Mouse (Mus musculus) kidney, embryonic 14.5 days (tissue): ENCODE results near the gene Pank1. TPM values are rescaled to one million over a fixed set of nuclear protein-coding genes. Genes with fewer than 3 reads are reported as not detected.

Experiments
- ATAC-seq: fragments of 200-750 bp; cut with Nextera tagmentation; 2 replicates; pipeline ENCODE4 v1.8.0; 2017; ENCODE audit warnings: moderate number of reproducible peaks, mild to moderate bottlenecking, moderate TSS enrichment, moderate library complexity; ENCODE audit not compliant: low FRiP score, low TSS enrichment
- H3K27ac ChIP-seq: fragments of 300-500 bp; sonication (generic); 2 replicates; pipeline ENCODE4 v1.5.1; 2014; ENCODE audit warnings: low read depth, mild to moderate bottlenecking, low read length, moderate library complexity, mixed read lengths
- H3K27me3 ChIP-seq: fragments of 300-500 bp; sonication (generic); 2 replicates; pipeline ENCODE4 v1.6.1; 2014; ENCODE audit warnings: mild to moderate bottlenecking, low read length; ENCODE audit not compliant: control insufficient read depth, insufficient read depth
- H3K36me3 ChIP-seq: fragments of 300-500 bp; sonication (generic); 2 replicates; pipeline ENCODE4 v1.6.1; 2014; ENCODE audit warnings: low read length, mixed read lengths; ENCODE audit not compliant: control insufficient read depth, insufficient read depth
- H3K4me1 ChIP-seq: fragments of 300-500 bp; sonication (generic); 2 replicates; pipeline ENCODE4 v1.6.1; 2014; ENCODE audit warnings: low read length, mixed read lengths; ENCODE audit not compliant: control insufficient read depth, insufficient read depth
- H3K4me2 ChIP-seq: fragments of 300-500 bp; sonication (generic); replicated peaks from 2 replicates; pipeline ENCODE4 v1.6.1; 2014; ENCODE audit warnings: low read depth, mild to moderate bottlenecking, low read length
- H3K4me3 ChIP-seq: fragments of 300-500 bp; sonication (generic); 2 replicates; pipeline ENCODE4 v1.5.1; 2014; ENCODE audit warnings: mild to moderate bottlenecking, low read length
- H3K9ac ChIP-seq: fragments of 300-500 bp; sonication (generic); 2 replicates; pipeline ENCODE4 v1.6.1; 2014; ENCODE audit warnings: low read depth, mild to moderate bottlenecking, low read length, moderate library complexity
- H3K9me3 ChIP-seq: fragments of 300-500 bp; sonication (generic); 2 replicates; pipeline ENCODE4 v1.6.1; 2016; ENCODE audit warnings: low read length; ENCODE audit not compliant: control insufficient read depth
- WGBS: fragments of 180-500 bp; shearing (Covaris S2); extraction: QIAGEN DNeasy Blood & Tissue Kit; methylation state at CpG from one replicate; pipeline ENCODE4 v1.1.7; 2014; 5-methylcytosine and 5-hydroxymethylcytosine counted together
- polyA plus RNA-seq: library from polyadenylated mRNA; unstranded; fragments of >200 nt; fragmentation: Nextera tagmentation; extraction: Ambion mirVana; gene quantifications from 2 replicates; pipeline ENCODE4 v1.2.1, GENCODE M21; 2014

The Pank1 gene
- polyA plus RNA-seq, 1 experiment from 2014 or later, result 10.7 TPM

- no peak overlapping the region for H3K27ac ChIP-seq
- no peaks in the 10 kb centered on the region for H3K27me3 ChIP-seq
- H3K4me2 ChIP-seq, result no peak overlapping the region
- peaks cover 2% of the 10 kb centered on the region for H3K4me1 ChIP-seq
- no peaks in the 10 kb centered on the region for H3K9me3 ChIP-seq
- H3K9ac ChIP-seq, result no peak overlapping the region
- H3K4me3 ChIP-seq, result no peak overlapping the region
- WGBS, result 87% methylated on average over 6 of the region's 6 CpGs
- no peaks in the 10 kb centered on the region for H3K36me3 ChIP-seq
- ATAC-seq, result no peak
These were observed 15.5 kb downstream of the Pank1 start for GRCm38 (mm10) chr19:34863737-34864136.

GRCm38 (mm10) chr19:34856021-34856651 is 23.1 kb downstream of the Pank1 start:
- Histone ChIP-seq H3K4me2 (no peak overlapping the region), H3K9me3 (no peaks in the 10 kb centered on the region), H3K27me3 (no peaks in the 10 kb centered on the region), H3K9ac (no peak overlapping the region), H3K4me1 (peaks cover 5% of the 10 kb centered on the region), H3K36me3 (no peaks in the 10 kb centered on the region), H3K4me3 (no peak overlapping the region), H3K27ac (no peak overlapping the region)
- no peak for ATAC-seq
- WGBS, result 45% methylated on average over 12 of the region's 12 CpGs

- H3K36me3 ChIP-seq, result no peaks in the 10 kb centered on the region
- 88% methylated on average over 3 of the region's 3 CpGs for WGBS
- H3K4me2 ChIP-seq, result no peak overlapping the region
- no peak overlapping the region for H3K27ac ChIP-seq
- no peak for ATAC-seq
- H3K9me3 ChIP-seq, result no peaks in the 10 kb centered on the region
- no peak overlapping the region for H3K4me3 ChIP-seq
- H3K9ac ChIP-seq, result no peak overlapping the region
- H3K27me3 ChIP-seq, result no peaks in the 10 kb centered on the region
- no peaks in the 10 kb centered on the region; the same call in 1 of the 2 replicates for H3K4me1 ChIP-seq
These were observed 28.1 kb downstream of the Pank1 start for GRCm38 (mm10) chr19:34851161-34851560.

GRCm38 (mm10) chr19:34849426-34849825 is 29.8 kb downstream of the Pank1 start:
- Histone ChIP-seq H3K27me3 (no peaks in the 10 kb centered on the region), H3K4me1 (no peaks in the 10 kb centered on the region), H3K9me3 (no peaks in the 10 kb centered on the region), H3K27ac (no peak overlapping the region), H3K9ac (no peak overlapping the region), H3K4me3 (no peak overlapping the region), H3K36me3 (no peaks in the 10 kb centered on the region), H3K4me2 (no peak overlapping the region)
- ATAC-seq, result no peak
- 94% methylated on average over 7 of the region's 7 CpGs for WGBS

- WGBS, result 89% methylated on average over 9 of the region's 9 CpGs
- Histone ChIP-seq H3K27me3 (no peaks in the 10 kb centered on the region), H3K36me3 (no peaks in the 10 kb centered on the region), H3K9ac (no peak overlapping the region), H3K4me1 (no peaks in the 10 kb centered on the region), H3K4me3 (no peak overlapping the region), H3K27ac (no peak overlapping the region), H3K4me2 (no peak overlapping the region), H3K9me3 (no peaks in the 10 kb centered on the region)
- ATAC-seq, result no peak
These were observed 31.1 kb downstream of the Pank1 start for GRCm38 (mm10) chr19:34848164-34848563.

- no peak for ATAC-seq
- no peak overlapping the region for H3K4me2 ChIP-seq
- H3K4me3 ChIP-seq, result no peak overlapping the region
- H3K27ac ChIP-seq, result no peak overlapping the region
- no peaks in the 10 kb centered on the region for H3K4me1 ChIP-seq
- H3K9me3 ChIP-seq, result no peaks in the 10 kb centered on the region
- H3K9ac ChIP-seq, result no peak overlapping the region
- WGBS, result 89% methylated on average over 3 of the region's 3 CpGs
- H3K27me3 ChIP-seq, result no peaks in the 10 kb centered on the region
- H3K36me3 ChIP-seq, result no peaks in the 10 kb centered on the region
These were observed 32.2 kb downstream of the Pank1 start for GRCm38 (mm10) chr19:34847103-34847502.

GRCm38 (mm10) chr19:34846508-34847038 is 32.7 kb downstream of the Pank1 start:
- WGBS, result 70% methylated on average over 11 of the region's 12 CpGs
- no peak for ATAC-seq

GRCm38 (mm10) chr19:34846005-34846404 is 33.2 kb downstream of the Pank1 start:
- no peak overlapping the region for H3K4me3 ChIP-seq

More at GRCm38 (mm10) chr19:34846508-34847038, 32.7 kb downstream of the Pank1 start:
- Histone ChIP-seq H3K27ac (no peak overlapping the region), H3K4me3 (no peak overlapping the region), H3K4me1 (0 out of 2 replicates have a peak, but pooled peaks cover 4% of the 10 kb centered on the region), H3K36me3 (no peaks in the 10 kb centered on the region), H3K4me2 (no peak overlapping the region), H3K9me3 (no peaks in the 10 kb centered on the region), H3K9ac (no peak overlapping the region), H3K27me3 (no peaks in the 10 kb centered on the region)

GRCm38 (mm10) chr19:34845331-34845730 is 33.9 kb downstream of the Pank1 start:
- Histone ChIP-seq H3K4me1 (0 out of 2 replicates have a peak, but pooled peaks cover 4% of the 10 kb centered on the region), H3K27ac (no peak overlapping the region), H3K27me3 (no peaks in the 10 kb centered on the region), H3K4me2 (no peak overlapping the region), H3K9me3 (no peaks in the 10 kb centered on the region), H3K9ac (no peak overlapping the region), H3K36me3 (peaks cover 4% of the 10 kb centered on the region; the same call in 1 of the 2 replicates), H3K4me3 (no peak overlapping the region)
- WGBS, result 94% methylated on average over 8 of the region's 8 CpGs
- no peak for ATAC-seq

More at GRCm38 (mm10) chr19:34846005-34846404, 33.2 kb downstream of the Pank1 start:
- no peak overlapping the region for H3K9ac ChIP-seq
- H3K27me3 ChIP-seq, result no peaks in the 10 kb centered on the region
- 0 out of 2 replicates have a peak, but pooled peaks cover 4% of the 10 kb centered on the region for H3K4me1 ChIP-seq
- WGBS, result 53% methylated on average over 7 of the region's 7 CpGs
- H3K4me2 ChIP-seq, result no peak overlapping the region
- no peaks in the 10 kb centered on the region for H3K9me3 ChIP-seq
- no peak for ATAC-seq
- no peaks in the 10 kb centered on the region for H3K36me3 ChIP-seq
- no peak overlapping the region for H3K27ac ChIP-seq
